Mouse (Mus musculus): ENCODE measurements around the gene Dtx2. TPM values are rescaled to one million over a fixed set of nuclear protein-coding genes. Genes with fewer than 3 reads are reported as not detected.
A peak's percentile ranks its signal among the peaks of the same experiment; 100 is the strongest.

The Dtx2 gene
- polyA plus RNA-seq, 1 experiment from 2014 or later: 22.6 TPM

DNA sequence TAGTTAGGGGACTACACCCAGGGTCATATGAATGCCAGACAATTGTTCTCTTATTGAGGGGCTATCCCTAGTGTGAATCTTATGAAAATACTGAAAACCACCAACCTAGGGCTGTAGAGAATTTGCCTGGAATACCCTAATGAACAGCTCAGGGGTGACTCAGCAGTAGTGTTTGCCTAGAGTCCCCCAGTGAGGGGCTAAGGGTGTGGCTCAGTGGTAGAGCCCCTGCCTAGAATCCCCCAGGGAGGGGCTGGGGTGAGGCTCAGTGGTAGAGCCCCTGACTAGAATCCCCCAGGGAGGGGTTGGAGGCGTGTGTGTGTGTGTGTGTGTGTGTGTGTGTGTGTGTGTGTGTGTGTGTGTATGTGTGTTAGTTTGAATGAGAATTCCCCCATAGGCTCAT lies 42.1 kb downstream of the Dtx2 start:
- Histone ChIP-seq H3K4me1 (ENCODE audit: control insufficient read depth, insufficient read depth, low read length) (no peaks in the 10 kb centered on the region), H3K9ac (replicated peaks; ENCODE audit: low read length) (no peak overlapping the region), H3K9me3 (replicated peaks; ENCODE audit: control insufficient read depth, low read length) (no peaks in the 10 kb centered on the region), H3K27ac (replicated peaks; ENCODE audit: low read depth, low read length) (no peak overlapping the region), H3K4me2 (ENCODE audit: low read depth, low read length) (no peak overlapping the region), H3K27me3 (ENCODE audit: control insufficient read depth, insufficient read depth, low read length) (no peaks in the 10 kb centered on the region), H3K4me3 (ENCODE audit: low read depth, low read length) (no peak overlapping the region), H3K36me3 (replicated peaks; ENCODE audit: control insufficient read depth, insufficient read depth, low read depth, low read length) (no peaks in the 10 kb centered on the region; the same call in 1 of the 2 replicates)
- DNase-seq (ENCODE audit: low spot score): no peak
- ATAC-seq (replicated peaks; ENCODE audit: insufficient number of reproducible peaks, low FRiP score, low TSS enrichment, low read depth): no peak
- 80% methylated on average over 1 of the region's 1 CpGs for WGBS

DNA sequence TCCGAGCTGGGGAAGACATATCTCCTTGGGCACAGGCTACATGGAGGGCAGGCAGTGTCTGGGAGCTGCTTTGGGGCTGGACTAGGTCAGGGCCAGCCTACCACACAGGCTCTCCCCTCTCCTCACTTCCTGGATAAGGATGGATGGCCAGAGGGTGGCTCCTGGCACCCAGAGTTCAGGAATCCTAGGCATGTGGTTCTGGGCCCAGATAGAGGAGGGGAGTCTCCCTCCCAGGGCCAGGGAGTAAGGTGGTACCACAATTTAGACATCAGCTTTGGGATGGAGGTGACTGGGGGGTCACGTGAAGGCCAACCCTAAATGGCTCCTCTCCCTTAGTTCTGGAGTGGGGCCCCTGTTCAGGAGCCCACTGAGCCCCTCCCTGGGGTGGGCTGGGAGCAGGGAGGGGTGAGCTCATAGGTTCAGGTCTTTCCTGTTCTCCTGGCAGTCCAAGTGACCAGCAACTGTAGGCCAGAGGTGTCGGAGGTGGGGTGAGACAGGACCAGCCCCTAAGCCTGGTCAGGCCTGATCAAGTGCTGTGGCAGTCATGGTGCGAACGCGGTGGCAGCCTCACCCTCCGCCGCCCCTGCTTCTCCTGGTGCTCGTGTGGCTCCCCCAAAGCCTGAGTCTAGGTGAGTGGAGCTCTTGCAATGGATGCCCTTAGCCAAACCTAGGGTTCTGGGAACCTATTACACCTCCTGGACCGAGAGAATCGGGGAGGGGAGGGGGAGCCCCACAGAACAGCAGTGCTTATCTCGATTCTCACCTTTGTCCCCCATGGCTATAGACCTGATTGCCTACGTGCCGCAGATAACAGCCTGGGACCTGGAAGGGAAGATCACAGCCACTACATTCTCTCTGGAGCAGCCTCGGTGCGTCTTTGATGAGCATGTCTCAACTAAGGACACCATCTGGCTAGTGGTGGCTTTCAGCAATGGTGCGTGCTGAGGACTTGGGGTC lies 43.9 kb downstream of the Dtx2 start, which contains the start of gene Upk3b:
Gene Upk3b, plus strand, starts transcription at position 239 of the 957 bp plus-strand sequence.
- no peak for ATAC-seq (replicated peaks; ENCODE audit: insufficient number of reproducible peaks, low FRiP score, low TSS enrichment, low read depth)
- 79% methylated on average over 17 of the region's 17 CpGs for WGBS

DNA sequence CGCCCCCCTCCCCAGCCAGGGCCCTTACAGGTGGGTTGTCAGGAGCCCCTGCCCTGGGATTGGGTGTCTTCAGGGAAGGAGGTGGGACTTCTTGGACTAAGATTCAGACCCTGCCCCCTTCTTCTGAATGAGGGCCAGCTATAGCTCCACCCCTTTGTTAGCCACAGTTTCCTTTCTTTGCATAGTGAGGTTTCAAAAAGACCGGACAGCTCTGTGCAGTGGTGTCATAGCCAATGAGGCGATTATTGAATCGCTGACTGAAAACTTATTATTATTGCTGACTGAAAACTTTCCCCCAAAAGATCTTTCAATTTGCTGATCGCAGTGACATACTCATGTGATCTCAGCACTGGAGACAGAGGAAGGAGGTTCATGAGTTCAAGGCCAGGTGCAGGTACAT lies 45.6 kb downstream of the Dtx2 start:
- Histone ChIP-seq H3K4me2 (ENCODE audit: low read depth, low read length) (no peak overlapping the region), H3K9ac (replicated peaks; ENCODE audit: low read length) (no peak overlapping the region), H3K36me3 (replicated peaks; ENCODE audit: control insufficient read depth, insufficient read depth, low read depth, low read length) (no peaks in the 10 kb centered on the region), H3K27ac (replicated peaks; ENCODE audit: low read depth, low read length) (no peak overlapping the region), H3K9me3 (replicated peaks; ENCODE audit: control insufficient read depth, low read length) (no peaks in the 10 kb centered on the region), H3K4me1 (ENCODE audit: control insufficient read depth, insufficient read depth, low read length) (no peaks in the 10 kb centered on the region), H3K4me3 (ENCODE audit: low read depth, low read length) (no peak overlapping the region), H3K27me3 (ENCODE audit: control insufficient read depth, insufficient read depth, low read length) (no peaks in the 10 kb centered on the region)
- WGBS: 51% methylated on average over 5 of the region's 5 CpGs
- peak; percentile 41 for DNase-seq (ENCODE audit: low spot score)
- ATAC-seq (replicated peaks; ENCODE audit: insufficient number of reproducible peaks, low FRiP score, low TSS enrichment, low read depth): peak; percentile 54; the same call in 1 of the 2 replicates

More for the DNA sequence above, 43.9 kb downstream of the Dtx2 start, which contains the start of gene Upk3b:
- Histone ChIP-seq H3K36me3 (replicated peaks; ENCODE audit: control insufficient read depth, insufficient read depth, low read depth, low read length) (no peaks in the 10 kb centered on the region), H3K4me1 (ENCODE audit: control insufficient read depth, insufficient read depth, low read length) (no peaks in the 10 kb centered on the region), H3K9me3 (replicated peaks; ENCODE audit: control insufficient read depth, low read length) (no peaks in the 10 kb centered on the region), H3K27ac (replicated peaks; ENCODE audit: low read depth, low read length) (no peak within 1 kb of the TSS), H3K27me3 (ENCODE audit: control insufficient read depth, insufficient read depth, low read length) (no peaks in the 10 kb centered on the region), H3K4me3 (ENCODE audit: low read depth, low read length) (no peak within 1 kb of the TSS), H3K9ac (replicated peaks; ENCODE audit: low read length) (no peak within 1 kb of the TSS), H3K4me2 (ENCODE audit: low read depth, low read length) (no peak within 1 kb of the TSS)
- DNase-seq (ENCODE audit: low spot score): no peak

DNA sequence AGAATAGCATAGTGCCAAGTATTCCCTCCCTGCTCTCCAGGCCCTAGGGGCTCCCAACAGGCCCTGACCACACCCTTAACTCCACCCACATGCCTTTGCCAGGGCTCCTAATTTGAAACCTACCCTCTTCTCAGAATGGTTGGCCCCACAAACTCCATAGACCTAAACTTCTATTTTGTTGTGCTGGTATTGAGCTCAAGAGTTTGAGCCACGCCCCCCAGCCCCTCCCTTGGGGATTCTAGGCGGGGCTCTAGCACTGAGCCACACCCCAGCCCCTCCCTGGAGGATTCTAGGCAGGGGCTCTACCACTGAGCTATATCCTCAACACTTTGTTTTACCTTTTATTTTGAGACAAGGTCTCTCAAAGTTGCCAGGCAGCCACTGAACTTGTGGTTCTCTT lies 46.7 kb downstream of the Dtx2 start:
- ATAC-seq (replicated peaks; ENCODE audit: insufficient number of reproducible peaks, low FRiP score, low TSS enrichment, low read depth) (no peak), DNase-seq (ENCODE audit: low spot score) (no peak)
- Histone ChIP-seq H3K4me3 (ENCODE audit: low read depth, low read length) (no peak overlapping the region), H3K27ac (replicated peaks; ENCODE audit: low read depth, low read length) (no peak overlapping the region), H3K27me3 (ENCODE audit: control insufficient read depth, insufficient read depth, low read length) (no peaks in the 10 kb centered on the region), H3K9me3 (replicated peaks; ENCODE audit: control insufficient read depth, low read length) (no peaks in the 10 kb centered on the region), H3K4me2 (ENCODE audit: low read depth, low read length) (no peak overlapping the region), H3K4me1 (ENCODE audit: control insufficient read depth, insufficient read depth, low read length) (no peaks in the 10 kb centered on the region), H3K36me3 (replicated peaks; ENCODE audit: control insufficient read depth, insufficient read depth, low read depth, low read length) (no peaks in the 10 kb centered on the region), H3K9ac (replicated peaks; ENCODE audit: low read length) (no peak overlapping the region)
- 44% methylated on average over 2 of the region's 2 CpGs for WGBS

DNA sequence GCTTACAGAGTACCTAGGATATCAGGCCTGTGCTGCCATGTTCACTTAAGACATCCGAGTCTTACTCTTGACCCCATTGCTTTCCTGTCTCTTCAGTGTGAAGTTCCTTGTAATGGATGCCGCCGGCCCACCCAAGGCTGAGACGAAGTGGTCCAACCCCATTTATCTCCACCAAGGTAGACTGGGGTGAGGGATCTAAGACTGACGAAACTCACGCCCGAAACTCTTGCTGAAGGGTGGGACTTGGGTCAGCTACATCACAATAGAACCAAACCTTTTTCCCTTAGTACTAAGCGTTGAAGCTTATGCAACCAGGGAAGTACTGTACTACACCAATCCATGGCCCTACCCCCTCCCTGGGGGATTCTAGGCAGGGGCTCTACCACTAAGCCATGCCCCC lies 47.1 kb downstream of the Dtx2 start:
- no peak for ATAC-seq (replicated peaks; ENCODE audit: insufficient number of reproducible peaks, low FRiP score, low TSS enrichment, low read depth)
- 92% methylated on average over 8 of the region's 8 CpGs for WGBS
- no peak overlapping the region for H3K9ac ChIP-seq (replicated peaks; ENCODE audit: low read length)
- H3K27me3 ChIP-seq (ENCODE audit: control insufficient read depth, insufficient read depth, low read length): no peaks in the 10 kb centered on the region
- DNase-seq (ENCODE audit: low spot score): no peak
- no peak overlapping the region for H3K4me3 ChIP-seq (ENCODE audit: low read depth, low read length)
- no peak overlapping the region for H3K27ac ChIP-seq (replicated peaks; ENCODE audit: low read depth, low read length)
- H3K4me1 ChIP-seq (ENCODE audit: control insufficient read depth, insufficient read depth, low read length): no peaks in the 10 kb centered on the region
- no peaks in the 10 kb centered on the region for H3K9me3 ChIP-seq (replicated peaks; ENCODE audit: control insufficient read depth, low read length)
- no peak overlapping the region for H3K4me2 ChIP-seq (ENCODE audit: low read depth, low read length)
- H3K36me3 ChIP-seq (replicated peaks; ENCODE audit: control insufficient read depth, insufficient read depth, low read depth, low read length): no peaks in the 10 kb centered on the region

DNA sequence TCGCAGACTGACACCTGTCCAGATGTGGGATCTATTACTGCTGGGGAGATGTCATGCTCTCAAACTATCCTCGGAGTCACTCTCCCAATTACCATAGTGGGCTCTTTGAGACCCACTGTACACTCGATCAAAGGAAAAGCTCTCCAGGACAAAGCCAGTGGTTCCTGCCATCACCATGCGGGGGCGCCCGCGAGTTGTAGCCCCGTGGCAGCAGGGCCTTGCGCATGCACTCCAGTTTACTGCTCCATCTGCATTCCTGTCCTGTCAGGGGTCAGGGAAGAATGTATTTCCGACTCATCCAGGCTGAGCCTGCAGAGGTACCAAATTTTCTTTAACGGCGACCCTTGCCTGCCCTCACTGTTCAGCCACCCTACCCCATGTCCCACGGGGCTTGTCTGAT lies 50.3 kb downstream of the Dtx2 start:
- H3K36me3 ChIP-seq (replicated peaks; ENCODE audit: control insufficient read depth, insufficient read depth, low read depth, low read length): no peaks in the 10 kb centered on the region
- WGBS: 71% methylated on average over 13 of the region's 13 CpGs
- H3K9me3 ChIP-seq (replicated peaks; ENCODE audit: control insufficient read depth, low read length): no peaks in the 10 kb centered on the region
- H3K4me3 ChIP-seq (ENCODE audit: low read depth, low read length): no peak overlapping the region
- no peaks in the 10 kb centered on the region for H3K27me3 ChIP-seq (ENCODE audit: control insufficient read depth, insufficient read depth, low read length)
- no peak overlapping the region for H3K27ac ChIP-seq (replicated peaks; ENCODE audit: low read depth, low read length)
- no peaks in the 10 kb centered on the region for H3K4me1 ChIP-seq (ENCODE audit: control insufficient read depth, insufficient read depth, low read length)
- H3K4me2 ChIP-seq (ENCODE audit: low read depth, low read length): no peak overlapping the region
- ATAC-seq (replicated peaks; ENCODE audit: insufficient number of reproducible peaks, low FRiP score, low TSS enrichment, low read depth) (no peak), DNase-seq (ENCODE audit: low spot score) (no peak)
- H3K9ac ChIP-seq (replicated peaks; ENCODE audit: low read length): no peak overlapping the region

DNA sequence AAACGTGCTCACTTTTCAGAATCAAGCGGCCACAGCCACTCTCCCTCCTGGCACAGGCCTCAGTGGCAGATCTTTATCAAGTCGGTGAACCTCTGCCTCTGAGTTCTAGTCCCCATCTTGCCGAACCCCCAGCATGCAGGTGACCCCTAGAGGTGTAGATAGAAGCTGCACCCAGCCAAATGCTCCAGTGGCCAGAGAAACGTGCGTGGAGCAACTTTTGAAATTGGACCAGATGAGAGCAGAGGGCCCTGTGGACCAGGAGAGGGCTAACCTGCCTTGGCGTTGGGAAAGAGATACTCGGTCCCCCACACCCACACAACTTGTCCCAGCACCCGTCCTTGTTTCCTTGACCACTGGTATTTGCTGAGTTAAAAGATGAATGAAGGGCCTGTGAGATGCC lies 50.8 kb downstream of the Dtx2 start:
- no peaks in the 10 kb centered on the region for H3K9me3 ChIP-seq (replicated peaks; ENCODE audit: control insufficient read depth, low read length)
- no peak overlapping the region for H3K4me2 ChIP-seq (ENCODE audit: low read depth, low read length)
- no peak overlapping the region for H3K4me3 ChIP-seq (ENCODE audit: low read depth, low read length)
- no peak for ATAC-seq (replicated peaks; ENCODE audit: insufficient number of reproducible peaks, low FRiP score, low TSS enrichment, low read depth)
- H3K4me1 ChIP-seq (ENCODE audit: control insufficient read depth, insufficient read depth, low read length): no peaks in the 10 kb centered on the region
- no peak overlapping the region for H3K27ac ChIP-seq (replicated peaks; ENCODE audit: low read depth, low read length)
- no peak overlapping the region for H3K9ac ChIP-seq (replicated peaks; ENCODE audit: low read length)
- H3K27me3 ChIP-seq (ENCODE audit: control insufficient read depth, insufficient read depth, low read length): no peaks in the 10 kb centered on the region
- H3K36me3 ChIP-seq (replicated peaks; ENCODE audit: control insufficient read depth, insufficient read depth, low read depth, low read length): no peaks in the 10 kb centered on the region
- DNase-seq (ENCODE audit: low spot score): peak; percentile 43
- whole genome bisulfite sequencing: 41% methylated on average over 9 of the region's 9 CpGs

DNA sequence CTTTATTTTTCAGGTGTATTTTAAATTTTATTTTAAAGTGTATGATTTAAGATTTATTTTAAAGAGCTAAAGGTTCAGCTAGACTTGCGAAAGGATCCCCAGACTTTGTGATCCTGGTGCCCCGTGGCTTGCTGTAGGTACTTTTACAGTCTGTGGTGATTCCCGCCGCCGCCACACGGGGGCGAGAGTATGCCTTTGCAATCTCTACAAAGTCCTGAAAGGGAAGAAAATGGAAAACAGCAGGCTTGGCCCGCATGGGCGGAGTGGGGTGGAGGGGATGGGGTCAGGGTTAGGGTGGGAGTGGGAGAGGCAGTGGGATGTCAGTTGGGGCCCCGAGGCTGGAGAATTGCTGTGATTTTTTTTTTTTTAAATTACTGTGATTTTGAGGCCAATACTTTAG lies 51.4 kb downstream of the Dtx2 start:
- H3K4me2 ChIP-seq (ENCODE audit: low read depth, low read length): no peak overlapping the region
- H3K4me1 ChIP-seq (ENCODE audit: control insufficient read depth, insufficient read depth, low read length): no peaks in the 10 kb centered on the region
- no peak for ATAC-seq (replicated peaks; ENCODE audit: insufficient number of reproducible peaks, low FRiP score, low TSS enrichment, low read depth)
- H3K27ac ChIP-seq (replicated peaks; ENCODE audit: low read depth, low read length): no peak overlapping the region
- DNase-seq (ENCODE audit: low spot score): peak; percentile 94
- no peaks in the 10 kb centered on the region for H3K27me3 ChIP-seq (ENCODE audit: control insufficient read depth, insufficient read depth, low read length)
- WGBS: 5% methylated on average over 10 of the region's 10 CpGs
- no peaks in the 10 kb centered on the region for H3K36me3 ChIP-seq (replicated peaks; ENCODE audit: control insufficient read depth, insufficient read depth, low read depth, low read length)
- H3K9me3 ChIP-seq (replicated peaks; ENCODE audit: control insufficient read depth, low read length): no peaks in the 10 kb centered on the region
- no peak overlapping the region for H3K9ac ChIP-seq (replicated peaks; ENCODE audit: low read length)
- H3K4me3 ChIP-seq (ENCODE audit: low read depth, low read length): no peak overlapping the region
